Mouse (Mus musculus): Measurements from ENCODE around the gene Tex52. TPM values are rescaled to one million over a fixed set of nuclear protein-coding genes. Genes with fewer than 3 reads are reported as not detected.
A peak's percentile ranks its signal among the peaks of the same experiment; 100 is the strongest.

Tex52 gene
- total RNA-seq (2012; rRNA removed), result 0.13 TPM in 1 of 2 replicates, not detected in the other
- total RNA-seq (2014; rRNA removed), result not detected in 2 replicates
- not detected in 2 replicates for polyA plus RNA-seq (2012; ENCODE audit: insufficient read length, low read depth)

DNA sequence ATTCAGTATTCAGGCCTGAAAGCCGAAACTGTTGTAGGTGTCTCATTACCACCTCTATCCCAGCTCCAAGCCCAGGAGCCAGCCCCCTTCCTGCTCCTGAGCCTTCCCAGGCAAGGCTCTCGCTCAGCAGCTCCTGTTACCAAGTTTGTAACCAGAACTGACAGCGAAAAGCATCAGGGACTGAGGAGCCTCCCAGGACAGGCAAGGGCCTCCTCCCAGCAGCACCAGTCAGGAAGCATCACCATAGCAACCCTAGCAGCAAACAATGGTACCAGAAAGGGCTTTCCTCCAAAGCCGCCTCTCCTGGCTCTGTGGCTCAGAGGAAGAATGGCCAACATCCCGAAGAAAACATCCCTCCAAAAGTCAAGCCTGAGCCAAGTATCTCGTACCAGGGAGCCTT, at the start of gene Tex52, which contains the start of gene Gm44596:
Gene Tex52, plus strand, starts transcription at position 265 of the 400 bp plus-strand sequence.
Gene Gm44596, plus strand, starts transcription at position 312 of the 400 bp plus-strand sequence.
- in situ Hi-C loops (cut with MboI; ENCODE audit: low pct_ligation_motif_present, low pct_unique_long_range_greater_than_20kb, low sequenced_read_pairs), result no loop called here
- Histone ChIP-seq H3K27ac (ENCODE audit: insufficient read depth, low read depth) (no peak within 1 kb of the TSS), H3K4me3 (replicated peaks in 1 of 3; ENCODE audit: low read depth in 2 of 3, low read length in 2 of 3, poor library complexity in 1 of 3) (no peak within 1 kb of the TSS), H3K9ac (ENCODE audit: insufficient read depth, low read depth) (no peak within 1 kb of the TSS), H3K27me3 (replicated peaks) (no peaks in the 10 kb centered on the region), H3K36me3 (replicated peaks in 1 of 2; ENCODE audit: control insufficient read depth in 1 of 2, insufficient read depth in 1 of 2, low read length in 1 of 2) (peaks cover 50 to 66% of the 10 kb centered on the region in 2 experiments), H3K79me2 (replicated peaks; ENCODE audit: control insufficient read depth, extremely low read depth, insufficient read depth, poor library complexity, severe bottlenecking) (no peaks in the 10 kb centered on the region), H3K9me3 (replicated peaks; ENCODE audit: low read length) (no peaks in the 10 kb centered on the region), H3K4me1 (ENCODE audit: control insufficient read depth in 1 of 2, insufficient read depth in 2 of 2) (peaks cover 0 to 6% of the 10 kb centered on the region in 2 experiments; a peak in 2 of 4 replicates), H3K4me2 (ENCODE audit: insufficient read depth, low read depth, poor library complexity, severe bottlenecking) (no peak within 1 kb of the TSS)
- dilution Hi-C loops (cut with MboI; ENCODE audit: extremely low pct_ligation_motif_present, extremely low pct_unique_long_range_greater_than_20kb, low sequenced_read_pairs), result no loop called here
- DNase-seq (ENCODE audit: extremely low read depth), result no peak
- TF ChIP-seq MXI1 (IDR thresholded peaks at IDR 0.05; ENCODE audit: low read depth, low read length) (no peak), CHD2 (IDR thresholded peaks at IDR 0.05; ENCODE audit: low read length) (no peak), UBTF (IDR thresholded peaks at IDR 0.05; ENCODE audit: low read depth, low read length) (no peak), ELF1 (IDR thresholded peaks at IDR 0.05; ENCODE audit: low read depth, low read length) (no peak), PAX5 (IDR thresholded peaks at IDR 0.05; ENCODE audit: low read length) (no peak), RCOR1 (conservative IDR thresholded peaks at IDR 0.05; ENCODE audit: low read depth, low read length) (no peak), ZNF384 (IDR thresholded peaks at IDR 0.05; ENCODE audit: low read depth, low read length) (no peak), ZMIZ1 (IDR thresholded peaks at IDR 0.05; ENCODE audit: low read depth, low read length) (no peak), ETS1 (conservative IDR thresholded peaks at IDR 0.05; ENCODE audit: low read depth, low read length) (no peak), SIN3A (IDR thresholded peaks at IDR 0.05; ENCODE audit: low read length) (no peak), MAFK (IDR thresholded peaks at IDR 0.05; ENCODE audit: insufficient replicate concordance, low read length) (no peak)

DNA sequence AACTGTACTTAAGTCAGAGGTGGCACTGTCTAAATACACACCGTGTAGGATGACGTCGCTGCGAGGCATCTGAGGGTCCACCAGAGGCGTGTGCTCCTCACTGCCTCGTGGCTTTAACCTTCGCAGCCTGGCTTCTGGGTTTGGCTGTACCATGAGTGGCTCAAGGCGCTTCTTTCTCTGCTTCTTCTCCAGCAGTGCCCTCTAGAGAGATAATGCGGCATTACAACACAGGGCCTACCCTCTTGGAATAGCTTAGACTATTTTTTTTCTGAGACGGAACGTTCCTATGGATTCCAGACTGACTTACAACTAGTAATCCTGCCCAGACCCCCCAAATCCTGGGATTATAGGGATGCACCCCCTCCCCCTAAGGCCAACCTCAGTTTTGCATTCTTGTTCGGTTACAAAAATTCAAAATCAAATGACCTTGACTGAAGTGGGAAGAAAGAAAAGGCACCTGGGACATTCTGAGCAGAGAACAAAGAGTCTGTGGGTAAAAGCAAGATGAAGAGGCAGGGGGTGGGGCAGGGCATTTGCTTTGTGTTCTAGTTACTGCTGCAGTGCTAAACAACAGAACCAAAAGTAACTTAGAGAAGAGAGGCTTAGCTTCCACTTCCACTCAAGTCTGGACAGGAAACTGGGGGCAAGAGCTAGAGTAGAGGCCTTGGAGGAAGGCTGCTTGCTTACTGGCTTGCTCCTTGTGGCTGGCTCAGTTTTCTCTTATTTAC, 40.7 kb upstream of the Tex52 start:
- in situ Hi-C loops (cut with MboI; ENCODE audit: low pct_ligation_motif_present, low pct_unique_long_range_greater_than_20kb, low sequenced_read_pairs) (no loop called here), dilution Hi-C loops (cut with MboI; ENCODE audit: extremely low pct_ligation_motif_present, extremely low pct_unique_long_range_greater_than_20kb, low sequenced_read_pairs) (no loop called here)
- Histone ChIP-seq H3K4me3 (replicated peaks in 1 of 3; ENCODE audit: low read depth in 2 of 3, low read length in 2 of 3, poor library complexity in 1 of 3) (no peak overlapping the region), H3K4me1 (ENCODE audit: control insufficient read depth in 1 of 2, insufficient read depth in 2 of 2) (peaks cover 0 to 12% of the 10 kb centered on the region in 2 experiments; a peak in 2 of 4 replicates), H3K27me3 (replicated peaks) (no peaks in the 10 kb centered on the region), H3K9ac (ENCODE audit: insufficient read depth, low read depth) (no peak overlapping the region), H3K4me2 (ENCODE audit: insufficient read depth, low read depth, poor library complexity, severe bottlenecking) (no peak overlapping the region), H3K9me3 (replicated peaks; ENCODE audit: low read length) (peaks cover 2% of the 10 kb centered on the region), H3K27ac (ENCODE audit: insufficient read depth, low read depth) (no peak overlapping the region), H3K36me3 (replicated peaks in 1 of 2; ENCODE audit: control insufficient read depth in 1 of 2, insufficient read depth in 1 of 2, low read length in 1 of 2) (peaks cover 4 to 51% of the 10 kb centered on the region in 2 experiments), H3K79me2 (replicated peaks; ENCODE audit: control insufficient read depth, extremely low read depth, insufficient read depth, poor library complexity, severe bottlenecking) (no peaks in the 10 kb centered on the region)
- peak; percentile 77 for DNase-seq (ENCODE audit: extremely low read depth)
- TF ChIP-seq CTCF (conservative IDR thresholded peaks at IDR 0.05 in 1 of 2, IDR thresholded peaks at IDR 0.05 in 1 of 2; ENCODE audit: low read depth in 2 of 2, low read length in 2 of 2), result peak; percentile 78 to 85
- 0 out of 2 replicates have a peak, but pooled peaks have one; percentile 55 for TF ChIP-seq MYC (IDR thresholded peaks at IDR 0.05; ENCODE audit: low read depth, low read length)
- no peak for TF ChIP-seq ETS1 (conservative IDR thresholded peaks at IDR 0.05; ENCODE audit: low read depth, low read length)
- TF ChIP-seq HCFC1 (IDR thresholded peaks at IDR 0.05; ENCODE audit: low read depth, low read length), result no peak
- TF ChIP-seq MXI1 (IDR thresholded peaks at IDR 0.05; ENCODE audit: low read depth, low read length), result no peak
- no peak for TF ChIP-seq JUN (IDR thresholded peaks at IDR 0.05; ENCODE audit: insufficient read depth, low read depth, low read length)
- TF ChIP-seq ZNF384 (IDR thresholded peaks at IDR 0.05; ENCODE audit: low read depth, low read length), result peak; percentile 43
- TF ChIP-seq KAT2A (IDR thresholded peaks at IDR 0.05; ENCODE audit: insufficient replicate concordance, low read length), result no peak
- peak; percentile 44 for TF ChIP-seq SMC3 (IDR thresholded peaks at IDR 0.05; ENCODE audit: low read depth, low read length)
- no peak for TF ChIP-seq GABPA (IDR thresholded peaks at IDR 0.05; ENCODE audit: insufficient replicate concordance, low read depth, low read length)
- TF ChIP-seq RAD21 (IDR thresholded peaks at IDR 0.05; ENCODE audit: low read depth, low read length), result peak; percentile 61
